8 mouse cellular contexts compared by ENCODE assay signal in the genomic region with DNA sequence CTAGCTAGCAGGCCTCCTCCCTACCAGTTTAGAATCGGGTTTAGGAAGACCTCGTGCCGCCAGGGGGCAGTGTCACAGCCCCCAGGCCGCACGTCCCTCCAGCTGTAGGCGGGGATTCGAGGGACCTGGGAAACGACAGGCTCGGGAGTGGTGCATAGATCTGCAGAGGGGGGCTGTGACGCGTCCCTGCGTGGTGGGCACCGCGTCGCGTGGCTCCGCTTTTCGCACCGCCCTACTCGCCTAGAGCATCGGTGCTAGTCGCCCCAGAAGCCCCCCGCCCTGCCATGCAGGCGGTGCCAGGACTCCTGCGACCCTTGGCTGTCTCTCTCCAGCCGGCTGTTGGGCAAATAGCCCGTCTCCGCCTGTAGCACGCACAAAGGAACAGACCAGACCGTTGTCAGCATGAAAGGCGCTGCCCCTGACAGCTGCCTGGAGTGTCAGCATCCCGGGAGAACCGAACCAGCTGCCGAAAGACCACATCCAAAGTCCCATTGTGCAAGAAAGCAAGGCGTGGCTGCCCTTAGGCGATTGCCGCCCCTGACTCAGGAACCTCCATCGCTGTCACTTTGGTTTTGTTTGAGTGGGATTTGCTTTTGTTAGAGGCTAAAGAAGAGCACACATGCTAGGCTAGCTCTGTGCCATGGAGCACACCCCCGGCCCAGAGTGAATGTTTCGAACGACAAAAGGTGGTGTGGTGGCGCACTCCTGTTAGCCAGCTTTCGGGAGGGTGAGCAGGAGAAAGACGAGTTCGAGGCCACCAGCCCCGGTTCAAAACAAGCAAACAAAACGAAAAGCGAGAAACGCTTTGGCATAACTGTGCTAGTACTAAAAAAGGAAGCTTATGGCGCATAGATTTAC. TPM values are rescaled to one million over a fixed set of nuclear protein-coding genes. Genes with fewer than 3 reads are reported as not detected.
DNase-seq lines count a peak whose midpoint lies in the region; ATAC-seq lines count a peak whose summit lies in the region.

No protein-coding gene starts in this region.

- H3K27me3 ChIP-seq in forebrain, embryonic 10.5 days (ENCODE audit: poor library complexity, severe bottlenecking): peaks cover 76% of the 10 kb centered on the region
- peaks cover 35% of the 10 kb centered on the region for H3K27me3 ChIP-seq in heart, embryonic 15.5 days
- peaks cover 67% of the 10 kb centered on the region for H3K27me3 ChIP-seq in liver, embryonic 13.5 days
- H3K27me3 ChIP-seq in stomach, embryonic 14.5 days (ENCODE audit: control insufficient read depth, insufficient read depth, low read length): peaks cover 17% of the 10 kb centered on the region

- no peaks in the 10 kb centered on the region for H3K4me1 ChIP-seq in brown adipose tissue, adult 24 weeks (ENCODE audit: control insufficient read depth, insufficient read depth, insufficient read length, low read length)
- H3K4me1 ChIP-seq in forebrain, embryonic 10.5 days: peaks cover 56% of the 10 kb centered on the region
- H3K4me1 ChIP-seq in heart, embryonic 15.5 days (replicated peaks): peaks cover 32% of the 10 kb centered on the region
- H3K4me1 ChIP-seq in liver, embryonic 13.5 days (replicated peaks): peaks cover 25% of the 10 kb centered on the region
- H3K4me1 ChIP-seq in stomach, embryonic 14.5 days (ENCODE audit: control insufficient read depth, insufficient read depth, low read length): peaks cover 11% of the 10 kb centered on the region

- no peaks in the 10 kb centered on the region for H3K36me3 ChIP-seq in forebrain, embryonic 10.5 days (replicated peaks)
- no peaks in the 10 kb centered on the region for H3K36me3 ChIP-seq in heart, embryonic 15.5 days
- no peaks in the 10 kb centered on the region for H3K36me3 ChIP-seq in liver, embryonic 13.5 days
- H3K36me3 ChIP-seq in stomach, embryonic 14.5 days (ENCODE audit: control insufficient read depth, insufficient read depth, low read length): no peaks in the 10 kb centered on the region

- DNase-seq in forebrain, embryonic 10.5 days (ENCODE audit: extremely low spot score, low spot score): peak; percentile 90
- DNase-seq in kidney, postnatal 14 days: peak; percentile 90
- DNase-seq in liver, embryonic 13.5 days: peak; percentile 62
- peak; percentile 57 to 66 for DNase-seq in natural killer cell, adult 2 months (ENCODE audit: low spot score in 2 of 2)

- under 1% methylated on average over 50 of the region's 50 CpGs for WGBS in forebrain, embryonic 10.5 days
- WGBS in heart, embryonic 15.5 days: under 1% methylated on average over 50 of the region's 50 CpGs
- under 1% methylated on average over 50 of the region's 50 CpGs for WGBS in liver, embryonic 13.5 days (ENCODE audit: insufficient replicate concordance)
- 2% methylated on average over 50 of the region's 50 CpGs for WGBS in stomach, embryonic 14.5 days

- H3K4me3 ChIP-seq in brown adipose tissue, adult 24 weeks (ENCODE audit: insufficient read depth, low read depth, low read length): peak overlapping the region; percentile 66
- H3K4me3 ChIP-seq in forebrain, embryonic 10.5 days: peak overlapping the region; percentile 57
- H3K4me3 ChIP-seq in heart, embryonic 15.5 days: peak overlapping the region; percentile 59
- peak overlapping the region; percentile 56 for H3K4me3 ChIP-seq in liver, embryonic 13.5 days (replicated peaks)
- H3K4me3 ChIP-seq in stomach, embryonic 14.5 days (ENCODE audit: low read depth, low read length): peak overlapping the region; percentile 49

- H3K4me2 ChIP-seq in heart, embryonic 15.5 days: peak overlapping the region; percentile 95
- H3K4me2 ChIP-seq in liver, embryonic 13.5 days: peak overlapping the region; percentile 78
- peak overlapping the region; percentile 91 for H3K4me2 ChIP-seq in stomach, embryonic 14.5 days (replicated peaks; ENCODE audit: low read depth, low read length)

- peak overlapping the region; percentile 52 for H3K9ac ChIP-seq in heart, embryonic 15.5 days
- peak overlapping the region; percentile 57; the same call in 1 of the 2 replicates for H3K9ac ChIP-seq in liver, embryonic 13.5 days
- H3K9ac ChIP-seq in stomach, embryonic 14.5 days (replicated peaks; ENCODE audit: low read depth, low read length): peak overlapping the region; percentile 45

- peak; percentile 63 for ATAC-seq in CD4-positive, CD25-positive, alpha-beta regulatory T cell, adult 4 months
- ATAC-seq in heart, embryonic 15.5 days (replicated peaks; ENCODE audit: insufficient number of reproducible peaks, insufficient read depth, low FRiP score, low read depth): peak; percentile 88
- peak; percentile 71 for ATAC-seq in liver, embryonic 13.5 days (ENCODE audit: low read depth)
- peak; percentile 90 for ATAC-seq in stomach, embryonic 14.5 days (ENCODE audit: insufficient number of reproducible peaks, insufficient read depth, low FRiP score, low read depth)

- no peaks in the 10 kb centered on the region for H3K9me3 ChIP-seq in forebrain, embryonic 10.5 days
- no peaks in the 10 kb centered on the region for H3K9me3 ChIP-seq in heart, embryonic 15.5 days (replicated peaks)
- H3K9me3 ChIP-seq in liver, embryonic 13.5 days (replicated peaks): no peaks in the 10 kb centered on the region
- no peaks in the 10 kb centered on the region for H3K9me3 ChIP-seq in stomach, embryonic 14.5 days (ENCODE audit: control insufficient read depth, low read depth, low read length)

- peak overlapping the region; percentile 62 for H3K27ac ChIP-seq in brown adipose tissue, adult 24 weeks (replicated peaks; ENCODE audit: low read depth, low read length)
- H3K27ac ChIP-seq in forebrain, embryonic 10.5 days: peak overlapping the region; percentile 84
- peak overlapping the region; percentile 23; the same call in 1 of the 2 replicates for H3K27ac ChIP-seq in heart, embryonic 15.5 days
- no peak overlapping the region for H3K27ac ChIP-seq in liver, embryonic 13.5 days
- peak overlapping the region; percentile 39; the same call in 1 of the 2 replicates for H3K27ac ChIP-seq in stomach, embryonic 14.5 days (ENCODE audit: low read length)

RNA-seq across cellular contexts. Expression of a gene that starts 0.6 kb away (rescaled TPM):
- polyA plus RNA-seq in CD4-positive, CD25-positive, alpha-beta regulatory T cell, adult 4 months (2017; shearing (Covaris generic)): under 1 TPM; 0.65 to 0.67 TPM
- 1.1 TPM in 1 of 2 replicates, not detected in the other for polyA plus RNA-seq in brown adipose tissue, adult 24 weeks (2012; ENCODE audit: insufficient read depth, insufficient read length, missing spikeins)
- 1.0 and 1.4 TPM in 2 replicates for polyA plus RNA-seq in forebrain, embryonic 10.5 days (2016; fragmentation: Nextera tagmentation; extraction: Ambion mirVana)
- 0.68 and 0.73 TPM in 2 replicates for polyA plus RNA-seq in heart, embryonic 15.5 days (2015; fragmentation: Nextera tagmentation; extraction: Ambion mirVana)
- polyA plus RNA-seq in liver, embryonic 13.5 days (2015; fragmentation: Nextera tagmentation; extraction: Ambion mirVana): 0.38 TPM in 1 of 2 replicates, not detected in the other
- polyA plus RNA-seq in stomach, embryonic 14.5 days (2014; fragmentation: Nextera tagmentation; extraction: Ambion mirVana): 0.63 and 0.68 TPM in 2 replicates

RNA-seq across cellular contexts. Expression of a gene that starts 15.2 kb away (rescaled TPM):
- polyA plus RNA-seq in CD4-positive, CD25-positive, alpha-beta regulatory T cell, adult 4 months (2017; shearing (Covaris generic)): 1 to 10 TPM; 1.3 to 2.6 TPM
- polyA plus RNA-seq in brown adipose tissue, adult 24 weeks (2012; ENCODE audit: insufficient read depth, insufficient read length, missing spikeins): 106 and 114 TPM in 2 replicates
- polyA plus RNA-seq in forebrain, embryonic 10.5 days (2016; fragmentation: Nextera tagmentation; extraction: Ambion mirVana): 88.1 and 91.8 TPM in 2 replicates
- 104 and 106 TPM in 2 replicates for polyA plus RNA-seq in heart, embryonic 15.5 days (2015; fragmentation: Nextera tagmentation; extraction: Ambion mirVana)
- polyA plus RNA-seq in liver, embryonic 13.5 days (2015; fragmentation: Nextera tagmentation; extraction: Ambion mirVana): 42.6 and 49.1 TPM in 2 replicates
- polyA plus RNA-seq in stomach, embryonic 14.5 days (2014; fragmentation: Nextera tagmentation; extraction: Ambion mirVana): 91.4 and 97.6 TPM in 2 replicates

RNA-seq across cellular contexts. Expression of a gene that starts 15.2 kb away (rescaled TPM):
- 10 to 100 TPM; 35.0 to 38.4 TPM for polyA plus RNA-seq in CD4-positive, CD25-positive, alpha-beta regulatory T cell, adult 4 months (2017; shearing (Covaris generic))
- 67.8 and 91.6 TPM in 2 replicates for polyA plus RNA-seq in brown adipose tissue, adult 24 weeks (2012; ENCODE audit: insufficient read depth, insufficient read length, missing spikeins)
- polyA plus RNA-seq in forebrain, embryonic 10.5 days (2016; fragmentation: Nextera tagmentation; extraction: Ambion mirVana): 143 and 146 TPM in 2 replicates
- 65.8 and 66.4 TPM in 2 replicates for polyA plus RNA-seq in heart, embryonic 15.5 days (2015; fragmentation: Nextera tagmentation; extraction: Ambion mirVana)
- 39.6 and 48.3 TPM in 2 replicates for polyA plus RNA-seq in liver, embryonic 13.5 days (2015; fragmentation: Nextera tagmentation; extraction: Ambion mirVana)
- 115 and 116 TPM in 2 replicates for polyA plus RNA-seq in stomach, embryonic 14.5 days (2014; fragmentation: Nextera tagmentation; extraction: Ambion mirVana)

RNA-seq across cellular contexts. Expression of a gene that starts 54.5 kb away (rescaled TPM):
- polyA plus RNA-seq in CD4-positive, CD25-positive, alpha-beta regulatory T cell, adult 4 months (2017; shearing (Covaris generic)): not detected
- not detected in 2 replicates for polyA plus RNA-seq in brown adipose tissue, adult 24 weeks (2012; ENCODE audit: insufficient read depth, insufficient read length, missing spikeins)
- 0.17 TPM in 1 of 2 replicates, not detected in the other for polyA plus RNA-seq in forebrain, embryonic 10.5 days (2016; fragmentation: Nextera tagmentation; extraction: Ambion mirVana)
- 0.04 and 0.18 TPM in 2 replicates for polyA plus RNA-seq in heart, embryonic 15.5 days (2015; fragmentation: Nextera tagmentation; extraction: Ambion mirVana)
- polyA plus RNA-seq in liver, embryonic 13.5 days (2015; fragmentation: Nextera tagmentation; extraction: Ambion mirVana): 0.07 and 0.10 TPM in 2 replicates
- 0.06 TPM in 1 of 2 replicates, not detected in the other for polyA plus RNA-seq in stomach, embryonic 14.5 days (2014; fragmentation: Nextera tagmentation; extraction: Ambion mirVana)

Comparison
In these comparisons a context has a peak if more than half of its experiments do, and no peak if none do; other contexts are left out.
1. RNA of a gene that starts 15.2 kb away (polyA plus RNA-seq): 104 to 106 TPM in heart, embryonic 15.5 days, 106 to 114 TPM in brown adipose tissue, adult 24 weeks, 91.4 to 97.6 TPM in stomach, embryonic 14.5 days, 88.1 to 91.8 TPM in forebrain, embryonic 10.5 days and 42.6 to 49.1 TPM in liver, embryonic 13.5 days; 1.3 to 2.6 TPM in CD4-positive, CD25-positive, alpha-beta regulatory T cell, adult 4 months; every median in the first group is over 10 times any median in the second.
2. Peak in every context shown above with its lines, with median percentiles within 50 percentile points of each other: ATAC-seq, H3K4me3 ChIP-seq, DNase-seq, H3K4me2 ChIP-seq and H3K9ac ChIP-seq.